Mouse (Mus musculus) forebrain, embryonic 11.5 days (tissue): ENCODE data around the gene Pex11a. TPM values are rescaled to one million over a fixed set of nuclear protein-coding genes. Genes with fewer than 3 reads are reported as not detected.

Experiments
- ATAC-seq: fragments of 200-750 bp; cut with Nextera tagmentation; replicated peaks from 2 replicates; pipeline ENCODE4 v1.8.0; 2017; ENCODE audit warnings: moderate TSS enrichment; ENCODE audit not compliant: low FRiP score
- DNase-seq: peaks from one replicate; pipeline ENCODE4 v3.0.0-alpha.2; 2017; ENCODE audit warnings: low spot score
- H3K27ac ChIP-seq: fragments of 300-500 bp; sonication (generic); 2 replicates; pipeline ENCODE4 v1.5.1; 2014; ENCODE audit warnings: low read depth, low read length
- H3K27me3 ChIP-seq: fragments of 300-500 bp; sonication (generic); 2 replicates; pipeline ENCODE4 v1.6.1; 2014; ENCODE audit warnings: mild to moderate bottlenecking, low read length, mixed read lengths; ENCODE audit not compliant: control insufficient read depth, insufficient read depth
- H3K36me3 ChIP-seq: fragments of 300-500 bp; sonication (generic); 2 replicates; pipeline ENCODE4 v1.6.1; 2014; ENCODE audit warnings: mild to moderate bottlenecking, low read length, moderate library complexity, mixed read lengths; ENCODE audit not compliant: control insufficient read depth, insufficient read depth
- H3K4me1 ChIP-seq: fragments of 300-500 bp; sonication (generic); replicated peaks from 2 replicates; pipeline ENCODE4 v1.6.1; 2014; ENCODE audit warnings: low read length, mixed read lengths; ENCODE audit not compliant: control insufficient read depth, insufficient read depth
- H3K4me2 ChIP-seq: fragments of 300-500 bp; sonication (generic); 2 replicates; pipeline ENCODE4 v1.6.1; 2014; ENCODE audit warnings: low read depth, mild to moderate bottlenecking, low read length, moderate library complexity, mixed read lengths; ENCODE audit not compliant: severe bottlenecking
- H3K4me3 ChIP-seq: fragments of 300-500 bp; sonication (generic); 2 replicates; pipeline ENCODE4 v1.5.1; 2014; ENCODE audit warnings: low read depth, low read length
- H3K9ac ChIP-seq: fragments of 300-500 bp; sonication (generic); 2 replicates; pipeline ENCODE4 v1.6.1; 2014; ENCODE audit warnings: low read length
- H3K9me3 ChIP-seq: fragments of 300-500 bp; sonication (generic); 2 replicates; pipeline ENCODE4 v1.6.1; 2016; ENCODE audit warnings: low read length, mixed read lengths; ENCODE audit not compliant: control insufficient read depth
- WGBS: fragments of 180-500 bp; shearing (Covaris S2); extraction: QIAGEN DNeasy Blood & Tissue Kit; methylation state at CpG from one replicate; pipeline ENCODE4 v1.1.7; 2014; 5-methylcytosine and 5-hydroxymethylcytosine counted together
- polyA plus RNA-seq: library from polyadenylated mRNA; unstranded; fragments of >200 nt; fragmentation: Nextera tagmentation; extraction: Ambion mirVana; gene quantifications from 2 replicates; pipeline ENCODE4 v1.2.1, GENCODE M21; 2014

The Pex11a gene
- polyA plus RNA-seq, 1 experiment from 2014 or later = 8.7 TPM

GRCm38 (mm10) chr7:79744585-79744984 is 1.7 kb upstream of the Pex11a start:
- ATAC-seq = no peak
- H3K4me2 ChIP-seq = no peak overlapping the region
- H3K9ac ChIP-seq = no peak overlapping the region
- H3K4me1 ChIP-seq = peaks cover 3% of the 10 kb centered on the region; the same call in 1 of the 2 replicates
- H3K36me3 ChIP-seq = no peaks in the 10 kb centered on the region
- no peak overlapping the region for H3K4me3 ChIP-seq
- no peak for DNase-seq
- 83% methylated on average over 5 of the region's 5 CpGs for WGBS
- no peaks in the 10 kb centered on the region for H3K27me3 ChIP-seq
- no peaks in the 10 kb centered on the region for H3K9me3 ChIP-seq
- H3K27ac ChIP-seq = no peak overlapping the region

DNA sequence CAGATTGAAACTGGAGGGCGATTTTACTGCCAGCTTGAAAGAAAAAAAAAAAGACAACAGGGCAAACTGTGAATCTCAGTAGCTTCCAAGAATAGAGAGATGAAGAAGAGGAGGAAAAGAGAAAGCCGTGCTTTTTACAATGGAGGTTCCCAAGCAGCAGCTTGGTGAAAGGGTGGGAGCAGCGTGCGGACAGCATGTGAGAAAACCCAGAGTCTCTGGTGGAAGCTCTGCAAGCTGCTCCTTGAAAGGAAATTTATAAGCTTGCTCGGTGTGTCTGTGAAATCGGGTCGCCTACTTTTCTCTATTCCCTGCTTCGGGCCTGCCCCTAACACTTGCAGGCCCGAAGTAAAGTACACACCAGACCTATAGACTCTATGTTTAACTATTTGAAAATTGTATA is 1.1 kb upstream of the Pex11a start:
- Histone ChIP-seq H3K4me1 (peaks cover 3% of the 10 kb centered on the region; the same call in 1 of the 2 replicates), H3K9me3 (no peaks in the 10 kb centered on the region), H3K27ac (no peak overlapping the region), H3K4me3 (no peak overlapping the region), H3K4me2 (no peak overlapping the region), H3K9ac (no peak overlapping the region), H3K27me3 (no peaks in the 10 kb centered on the region), H3K36me3 (no peaks in the 10 kb centered on the region)
- no peak for DNase-seq
- no peak for ATAC-seq
- WGBS = 92% methylated on average over 9 of the region's 9 CpGs

DNA sequence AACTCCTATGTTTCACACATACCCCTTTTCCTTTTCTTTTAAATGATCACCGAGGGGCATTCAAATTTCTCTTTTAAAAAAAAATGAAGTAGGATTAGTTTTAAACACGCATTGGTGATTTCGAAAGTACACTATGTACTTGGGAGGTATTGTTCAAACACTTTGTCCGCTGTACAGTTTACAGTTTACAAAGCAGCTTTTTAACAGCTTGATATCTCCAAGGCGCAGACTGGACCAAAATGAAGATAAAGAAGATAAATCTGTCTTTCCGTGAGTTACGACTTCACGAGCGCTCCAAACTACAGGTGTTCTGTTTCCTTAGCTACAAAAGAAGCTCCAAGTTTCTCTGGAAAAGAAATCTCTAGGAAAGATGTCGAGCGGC is 663 bp downstream of the Pex11a start:
- H3K4me1 ChIP-seq = peaks cover 3% of the 10 kb centered on the region; the same call in 1 of the 2 replicates
- no peaks in the 10 kb centered on the region for H3K9me3 ChIP-seq
- no peak for DNase-seq
- WGBS = 26% methylated on average over 11 of the region's 11 CpGs
- peak overlapping the region; percentile 72 for H3K4me3 ChIP-seq
- no peak for ATAC-seq
- no peaks in the 10 kb centered on the region for H3K27me3 ChIP-seq
- no peaks in the 10 kb centered on the region for H3K36me3 ChIP-seq
- H3K9ac ChIP-seq = peak overlapping the region; percentile 64
- no peak overlapping the region for H3K27ac ChIP-seq
- peak overlapping the region; percentile 96 for H3K4me2 ChIP-seq

DNA sequence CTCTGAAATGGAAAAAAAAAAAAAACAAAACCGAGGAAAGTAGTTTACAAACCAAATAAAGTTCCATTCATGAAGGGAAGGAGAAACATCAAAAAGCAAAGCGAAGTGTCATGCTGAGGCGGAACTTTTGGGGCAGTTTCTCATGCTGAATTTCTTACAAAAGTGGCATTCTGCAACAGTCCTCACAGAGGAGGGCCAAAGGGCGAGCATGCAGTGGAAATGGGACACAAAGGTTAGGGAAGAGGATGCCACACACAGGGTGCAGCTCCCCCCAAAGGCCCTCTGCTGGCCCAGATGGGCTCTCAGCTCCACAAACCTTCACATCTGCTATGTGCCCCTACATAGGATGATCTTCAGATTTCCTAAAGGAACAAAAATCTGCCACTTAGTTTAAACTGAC is 2.7 kb downstream of the Pex11a start:
- H3K27me3 ChIP-seq = no peaks in the 10 kb centered on the region
- ATAC-seq (no peak), DNase-seq (no peak)
- WGBS = 86% methylated on average over 4 of the region's 4 CpGs
- no peaks in the 10 kb centered on the region for H3K36me3 ChIP-seq
- H3K9me3 ChIP-seq = no peaks in the 10 kb centered on the region
- peaks cover 3% of the 10 kb centered on the region; the same call in 1 of the 2 replicates for H3K4me1 ChIP-seq
- H3K4me2 ChIP-seq = no peak overlapping the region
- H3K4me3 ChIP-seq = no peak overlapping the region
- H3K9ac ChIP-seq = no peak overlapping the region
- H3K27ac ChIP-seq = no peak overlapping the region

DNA sequence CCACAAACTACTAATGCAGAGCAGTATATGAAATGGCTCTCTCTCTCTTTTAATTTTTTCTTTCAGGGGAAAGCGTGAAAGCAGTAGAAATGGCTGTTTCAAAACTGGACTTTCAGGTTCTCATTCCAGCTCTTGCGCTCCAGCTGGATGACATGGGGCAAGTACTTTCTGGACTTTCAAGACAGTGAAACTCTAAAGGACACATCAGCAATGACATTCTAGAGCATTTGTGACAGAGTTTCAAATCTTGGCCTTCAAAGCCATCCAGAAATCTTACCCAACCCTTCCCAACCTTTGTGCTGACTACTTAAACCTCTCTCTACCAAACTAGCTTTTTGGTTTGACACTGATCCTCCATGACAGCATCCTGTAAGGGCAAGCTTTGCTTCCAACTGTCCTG is 4.0 kb downstream of the Pex11a start:
- Histone ChIP-seq H3K9ac (no peak overlapping the region), H3K9me3 (no peaks in the 10 kb centered on the region), H3K4me2 (no peak overlapping the region), H3K36me3 (no peaks in the 10 kb centered on the region), H3K4me3 (no peak overlapping the region), H3K27me3 (no peaks in the 10 kb centered on the region), H3K4me1 (peaks cover 3% of the 10 kb centered on the region; the same call in 1 of the 2 replicates), H3K27ac (no peak overlapping the region)
- ATAC-seq (no peak), DNase-seq (no peak)
- 95% methylated on average over 2 of the region's 2 CpGs for WGBS

DNA sequence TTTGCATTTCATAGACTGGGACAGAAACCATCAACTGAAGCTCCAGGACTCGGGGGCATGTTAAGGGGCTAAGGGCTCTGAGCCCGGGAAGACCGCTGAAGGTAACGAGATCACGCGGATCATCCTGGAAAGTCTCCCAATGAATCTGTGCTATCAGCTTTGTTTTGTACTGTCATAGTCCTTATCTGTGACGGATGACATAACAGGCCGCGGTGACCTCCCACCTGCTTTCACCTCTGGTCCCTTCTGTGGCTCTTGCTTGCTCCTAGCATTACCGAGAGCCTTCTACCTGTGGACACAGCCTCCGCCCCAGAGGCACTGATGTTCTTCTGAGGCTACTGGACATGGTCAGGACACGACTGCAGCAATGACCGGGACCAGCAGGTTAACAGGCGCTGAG is 6.4 kb downstream of the Pex11a start:
- no peaks in the 10 kb centered on the region for H3K27me3 ChIP-seq
- no peak overlapping the region for H3K4me2 ChIP-seq
- no peaks in the 10 kb centered on the region for H3K9me3 ChIP-seq
- DNase-seq (no peak), ATAC-seq (no peak)
- no peaks in the 10 kb centered on the region for H3K4me1 ChIP-seq
- H3K36me3 ChIP-seq = no peaks in the 10 kb centered on the region
- no peak overlapping the region for H3K4me3 ChIP-seq
- H3K27ac ChIP-seq = no peak overlapping the region
- H3K9ac ChIP-seq = no peak overlapping the region
- WGBS = 95% methylated on average over 14 of the region's 14 CpGs

DNA sequence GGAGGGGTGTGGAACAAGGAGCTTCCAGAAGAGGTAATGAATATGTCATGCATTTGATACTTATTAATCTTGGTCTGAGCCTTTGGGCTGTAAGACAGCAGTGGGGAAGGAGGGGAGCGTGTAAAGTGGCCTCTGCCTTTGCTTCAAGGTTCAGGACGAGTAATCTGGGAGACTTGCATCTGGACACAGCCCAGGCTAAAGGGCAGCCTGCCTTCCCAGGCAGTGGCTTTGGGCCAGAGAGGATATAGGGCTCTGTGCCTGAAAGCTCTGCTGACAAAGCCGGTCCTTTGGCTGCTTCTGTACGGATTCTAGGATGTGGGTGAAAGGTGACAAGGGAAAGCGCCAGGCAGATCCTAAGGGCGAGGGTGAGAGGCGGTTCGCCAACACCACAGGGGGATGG is 8.4 kb downstream of the Pex11a start:
- DNase-seq = no peak
- no peak for ATAC-seq
- 78% methylated on average over 8 of the region's 8 CpGs for WGBS

DNA sequence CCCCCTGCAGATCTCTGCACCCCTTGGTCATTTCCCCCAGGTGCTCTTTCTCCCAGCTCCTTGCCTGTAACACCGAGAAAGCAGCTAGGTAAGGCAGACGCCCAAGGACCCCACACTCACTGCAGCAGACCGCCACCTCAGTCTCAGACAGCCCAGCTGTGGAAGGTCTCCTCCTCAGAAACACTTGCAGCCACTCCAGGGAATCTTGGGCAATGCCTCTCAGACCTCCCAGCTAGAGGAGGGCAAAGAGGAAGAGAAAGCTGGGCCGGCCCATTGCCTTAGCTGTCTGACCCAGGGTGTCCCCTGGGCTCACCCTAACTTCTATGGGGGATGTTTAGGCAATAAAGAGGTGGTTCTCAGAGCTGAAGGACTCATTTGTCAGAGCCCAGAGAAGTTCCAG is 10.3 kb downstream of the Pex11a start, which contains the start of gene Plin1:
Plin1 (minus strand) TSS at position 282 of the 400 bp plus-strand sequence.
- Histone ChIP-seq H3K4me1 (no peaks in the 10 kb centered on the region), H3K27me3 (no peaks in the 10 kb centered on the region), H3K9me3 (no peaks in the 10 kb centered on the region), H3K4me2 (no peak within 1 kb of the TSS), H3K36me3 (no peaks in the 10 kb centered on the region), H3K27ac (no peak within 1 kb of the TSS), H3K4me3 (no peak within 1 kb of the TSS), H3K9ac (no peak within 1 kb of the TSS)
- ATAC-seq = no peak
- DNase-seq = no peak
- WGBS = 60% methylated on average over 4 of the region's 4 CpGs

More for the DNA sequence above, 8.4 kb downstream of the Pex11a start:
- H3K4me3 ChIP-seq = no peak overlapping the region
- no peaks in the 10 kb centered on the region for H3K36me3 ChIP-seq
- H3K4me1 ChIP-seq = no peaks in the 10 kb centered on the region
- H3K4me2 ChIP-seq = no peak overlapping the region
- no peak overlapping the region for H3K9ac ChIP-seq
- H3K9me3 ChIP-seq = no peaks in the 10 kb centered on the region
- no peaks in the 10 kb centered on the region for H3K27me3 ChIP-seq
- no peak overlapping the region for H3K27ac ChIP-seq

DNA sequence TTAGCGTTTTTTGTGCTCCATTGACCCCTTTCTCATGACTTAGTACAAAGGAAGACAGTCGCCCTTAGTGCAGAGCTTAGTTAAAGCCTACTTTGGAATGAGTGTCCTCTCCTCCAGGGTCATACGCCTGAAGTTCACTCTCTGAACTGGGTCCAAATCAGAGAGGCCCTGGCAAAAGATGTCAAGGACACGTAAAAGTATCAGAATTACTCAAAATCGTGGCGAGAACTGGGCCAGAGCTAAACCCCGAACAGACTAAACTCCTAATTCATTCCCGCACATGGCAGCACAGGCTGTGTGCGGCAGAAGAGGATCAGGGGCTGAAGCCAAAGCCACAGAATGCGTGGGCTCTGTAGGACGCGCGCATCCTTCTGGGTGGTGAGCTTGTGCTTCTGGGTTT is 11.5 kb downstream of the Pex11a start:
- H3K4me1 ChIP-seq = no peaks in the 10 kb centered on the region
- DNase-seq = no peak
- no peak for ATAC-seq
- H3K9me3 ChIP-seq = no peaks in the 10 kb centered on the region
- no peaks in the 10 kb centered on the region for H3K27me3 ChIP-seq
- H3K27ac ChIP-seq = no peak overlapping the region
- no peaks in the 10 kb centered on the region for H3K36me3 ChIP-seq
- H3K4me2 ChIP-seq = no peak overlapping the region
- no peak overlapping the region for H3K4me3 ChIP-seq
- WGBS = 77% methylated on average over 13 of the region's 13 CpGs
- H3K9ac ChIP-seq = no peak overlapping the region
